Mouse (Mus musculus): ENCODE data around the gene Parp3. TPM values are rescaled to one million over a fixed set of nuclear protein-coding genes. Genes with fewer than 3 reads are reported as not detected.

Gene Parp3
- total and polyA plus RNA-seq, 2 experiments from 2014 or later: 2.8 to 7.2 TPM

- 17% methylated on average over 9 of the region's 9 CpGs for WGBS
- H3K4me2 ChIP-seq (ENCODE audit: low read depth, low read length): 0 out of 2 replicates have a peak overlapping the region, but pooled peaks have one; percentile 19
- no peaks in the 10 kb centered on the region for H3K9me3 ChIP-seq (replicated peaks; ENCODE audit: control insufficient read depth, low read length)
- TF ChIP-seq EP300 (IDR thresholded peaks at IDR 0.05; ENCODE audit: low read depth): no peak
- DNase-seq (ENCODE audit: low spot score) (no peak), ATAC-seq (ENCODE audit: insufficient read depth, low read depth) (no peak)
- H3K36me3 ChIP-seq (replicated peaks; ENCODE audit: control insufficient read depth, insufficient read depth, low read length): no peaks in the 10 kb centered on the region
- H3K27me3 ChIP-seq (ENCODE audit: control insufficient read depth, insufficient read depth, low read length): no peaks in the 10 kb centered on the region
- no peak overlapping the region for H3K4me3 ChIP-seq (ENCODE audit: low read depth, low read length)
- H3K4me1 ChIP-seq (ENCODE audit: control insufficient read depth, insufficient read depth): peaks cover 52% of the 10 kb centered on the region
- H3K9ac ChIP-seq (replicated peaks; ENCODE audit: low read depth, low read length): no peak overlapping the region
- H3K27ac ChIP-seq (ENCODE audit: low read depth): no peak overlapping the region
Measured at GRCm38 (mm10) chr9:106450661-106451060, 26.1 kb downstream of the Parp3 start.

DNA sequence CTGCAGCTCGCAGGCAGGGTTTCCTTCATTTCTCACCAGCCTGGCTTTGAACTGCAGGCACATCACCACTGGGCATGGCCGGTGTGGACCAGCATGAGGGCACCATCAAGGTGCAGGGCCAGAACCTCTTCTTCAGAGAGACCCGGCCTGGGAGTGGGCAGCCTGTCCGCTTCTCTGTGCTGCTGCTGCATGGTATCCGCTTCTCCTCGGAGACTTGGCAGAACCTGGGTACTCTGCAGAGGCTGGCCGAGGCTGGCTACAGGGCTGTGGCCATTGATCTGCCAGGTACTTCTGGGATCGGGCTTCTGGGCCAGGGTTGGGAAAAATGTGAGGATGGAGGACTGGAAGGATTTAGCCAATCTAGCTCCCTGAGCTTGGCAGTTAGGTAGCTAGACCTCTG lies 26.8 kb downstream of the Parp3 start:
- 93% methylated on average over 8 of the region's 8 CpGs for WGBS
- DNase-seq (ENCODE audit: low spot score) (no peak), ATAC-seq (ENCODE audit: insufficient read depth, low read depth) (no peak)
- TF ChIP-seq CTCF (IDR thresholded peaks at IDR 0.05; ENCODE audit: low read depth) (no peak), EP300 (IDR thresholded peaks at IDR 0.05; ENCODE audit: low read depth) (no peak)
- no peak overlapping the region for H3K4me2 ChIP-seq (ENCODE audit: low read depth, low read length)
- H3K4me1 ChIP-seq (ENCODE audit: control insufficient read depth, insufficient read depth): peaks cover 45% of the 10 kb centered on the region
- H3K4me3 ChIP-seq (ENCODE audit: low read depth, low read length): no peak overlapping the region
- H3K27me3 ChIP-seq (ENCODE audit: control insufficient read depth, insufficient read depth, low read length): no peaks in the 10 kb centered on the region
- H3K9me3 ChIP-seq (replicated peaks; ENCODE audit: control insufficient read depth, low read length): no peaks in the 10 kb centered on the region
- no peaks in the 10 kb centered on the region for H3K36me3 ChIP-seq (replicated peaks; ENCODE audit: control insufficient read depth, insufficient read depth, low read length)
- no peak overlapping the region for H3K27ac ChIP-seq (ENCODE audit: low read depth)
- no peak overlapping the region for H3K9ac ChIP-seq (replicated peaks; ENCODE audit: low read depth, low read length)

- no peaks in the 10 kb centered on the region for H3K36me3 ChIP-seq (replicated peaks; ENCODE audit: control insufficient read depth, insufficient read depth, low read length)
- H3K4me3 ChIP-seq (ENCODE audit: low read depth, low read length): peak overlapping the region; percentile 60
- peaks cover 35% of the 10 kb centered on the region for H3K4me1 ChIP-seq (ENCODE audit: control insufficient read depth, insufficient read depth)
- ATAC-seq (ENCODE audit: insufficient read depth, low read depth) (peak; percentile 62), DNase-seq (ENCODE audit: low spot score) (peak; percentile 94)
- no peaks in the 10 kb centered on the region for H3K9me3 ChIP-seq (replicated peaks; ENCODE audit: control insufficient read depth, low read length)
- TF ChIP-seq EP300 (IDR thresholded peaks at IDR 0.05; ENCODE audit: low read depth) (no peak), CTCF (IDR thresholded peaks at IDR 0.05; ENCODE audit: low read depth) (peak; percentile 53)
- H3K4me2 ChIP-seq (ENCODE audit: low read depth, low read length): peak overlapping the region; percentile 92
- H3K27me3 ChIP-seq (ENCODE audit: control insufficient read depth, insufficient read depth, low read length): no peaks in the 10 kb centered on the region
- H3K27ac ChIP-seq (ENCODE audit: low read depth): peak overlapping the region; percentile 84
- peak overlapping the region; percentile 61 for H3K9ac ChIP-seq (replicated peaks; ENCODE audit: low read depth, low read length)
- WGBS: under 1% methylated on average over 23 of the region's 23 CpGs
Measured at GRCm38 (mm10) chr9:106448498-106449031, 28.2 kb downstream of the Parp3 start.

DNA sequence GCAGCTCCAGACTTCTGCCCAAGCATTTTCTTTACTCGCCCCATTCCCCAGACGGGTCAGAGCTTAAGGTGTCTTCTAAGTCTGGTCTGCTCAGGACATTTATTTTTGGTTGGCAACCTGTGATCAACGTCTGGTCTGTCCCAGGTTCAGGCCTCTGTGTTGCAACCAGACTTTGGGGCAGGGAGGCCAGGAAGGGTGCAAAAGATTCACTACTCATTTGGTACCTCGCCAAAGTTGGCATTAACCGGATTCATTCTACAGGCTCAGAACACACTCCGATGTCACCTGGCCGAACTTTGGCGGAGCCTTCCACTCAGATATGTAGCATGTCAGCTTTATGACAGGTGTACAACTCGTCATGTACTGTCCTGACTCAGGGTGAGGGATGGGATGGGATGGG lies 28.8 kb downstream of the Parp3 start:
- Histone ChIP-seq H3K9ac (replicated peaks; ENCODE audit: low read depth, low read length) (peak overlapping the region; percentile 61; the same call in 1 of the 2 replicates), H3K4me1 (ENCODE audit: control insufficient read depth, insufficient read depth) (peaks cover 31% of the 10 kb centered on the region), H3K36me3 (replicated peaks; ENCODE audit: control insufficient read depth, insufficient read depth, low read length) (no peaks in the 10 kb centered on the region), H3K4me3 (ENCODE audit: low read depth, low read length) (peak overlapping the region; percentile 60), H3K9me3 (replicated peaks; ENCODE audit: control insufficient read depth, low read length) (no peaks in the 10 kb centered on the region), H3K27ac (ENCODE audit: low read depth) (peak overlapping the region; percentile 84), H3K27me3 (ENCODE audit: control insufficient read depth, insufficient read depth, low read length) (no peaks in the 10 kb centered on the region), H3K4me2 (ENCODE audit: low read depth, low read length) (peak overlapping the region; percentile 92)
- DNase-seq (ENCODE audit: low spot score): no peak
- TF ChIP-seq EP300 (IDR thresholded peaks at IDR 0.05; ENCODE audit: low read depth) (no peak), CTCF (IDR thresholded peaks at IDR 0.05; ENCODE audit: low read depth) (no peak)
- 31% methylated on average over 9 of the region's 9 CpGs for WGBS
- ATAC-seq (ENCODE audit: insufficient read depth, low read depth): no peak

- peak within 1 kb of the TSS; percentile 84 for H3K27ac ChIP-seq (ENCODE audit: low read depth)
- no peaks in the 10 kb centered on the region for H3K27me3 ChIP-seq (ENCODE audit: control insufficient read depth, insufficient read depth, low read length)
- no peak for TF ChIP-seq EP300 (IDR thresholded peaks at IDR 0.05; ENCODE audit: low read depth)
- peak; percentile 63 for TF ChIP-seq CTCF (IDR thresholded peaks at IDR 0.05; ENCODE audit: low read depth)
- H3K36me3 ChIP-seq (replicated peaks; ENCODE audit: control insufficient read depth, insufficient read depth, low read length): no peaks in the 10 kb centered on the region
- peak within 1 kb of the TSS; percentile 60 for H3K4me3 ChIP-seq (ENCODE audit: low read depth, low read length)
- H3K4me2 ChIP-seq (ENCODE audit: low read depth, low read length): peak within 1 kb of the TSS; percentile 92
- ATAC-seq (ENCODE audit: insufficient read depth, low read depth) (peak; percentile 89), DNase-seq (ENCODE audit: low spot score) (peak; percentile 89)
- H3K4me1 ChIP-seq (ENCODE audit: control insufficient read depth, insufficient read depth): peaks cover 26% of the 10 kb centered on the region
- WGBS: under 1% methylated on average over 24 of the region's 24 CpGs
- H3K9ac ChIP-seq (replicated peaks; ENCODE audit: low read depth, low read length): peak within 1 kb of the TSS; percentile 61
- H3K9me3 ChIP-seq (replicated peaks; ENCODE audit: control insufficient read depth, low read length): no peaks in the 10 kb centered on the region
Measured at GRCm38 (mm10) chr9:106447348-106447747, 29.4 kb downstream of the Parp3 start, which contains the start of the genes Abhd14b and Abhd14a. TSS of gene Abhd14b (plus strand) at chr9:106447459. TSS of gene Abhd14a (minus strand) at chr9:106447678.

GRCm38 (mm10) chr9:106444836-106445235 lies 31.9 kb downstream of the Parp3 start:
- 72% methylated on average over 4 of the region's 4 CpGs for whole genome bisulfite sequencing
- H3K27ac ChIP-seq (ENCODE audit: low read depth): no peak overlapping the region
- no peak for TF ChIP-seq EP300 (IDR thresholded peaks at IDR 0.05; ENCODE audit: low read depth)
- no peak for TF ChIP-seq CTCF (IDR thresholded peaks at IDR 0.05; ENCODE audit: low read depth)

More at GRCm38 (mm10) chr9:106444836-106445235, 31.9 kb downstream of the Parp3 start:
- H3K4me2 ChIP-seq (ENCODE audit: low read depth, low read length): no peak overlapping the region
- no peaks in the 10 kb centered on the region for H3K9me3 ChIP-seq (replicated peaks; ENCODE audit: control insufficient read depth, low read length)
- H3K36me3 ChIP-seq (replicated peaks; ENCODE audit: control insufficient read depth, insufficient read depth, low read length): 0 out of 2 replicates have a peak, but pooled peaks cover 3% of the 10 kb centered on the region
- H3K9ac ChIP-seq (replicated peaks; ENCODE audit: low read depth, low read length): no peak overlapping the region
- no peaks in the 10 kb centered on the region for H3K27me3 ChIP-seq (ENCODE audit: control insufficient read depth, insufficient read depth, low read length)
- ATAC-seq (ENCODE audit: insufficient read depth, low read depth): no peak
- peaks cover 13% of the 10 kb centered on the region for H3K4me1 ChIP-seq (ENCODE audit: control insufficient read depth, insufficient read depth)
- DNase-seq (ENCODE audit: low spot score): no peak
- H3K4me3 ChIP-seq (ENCODE audit: low read depth, low read length): no peak overlapping the region
